Mouse (Mus musculus): Measurements from ENCODE around the gene Fbxw8. TPM values are rescaled to one million over a fixed set of nuclear protein-coding genes. Genes with fewer than 3 reads are reported as not detected.

Gene Fbxw8
- total and polyA plus RNA-seq, 2 experiments = 15.9 to 31.7 TPM

DNA sequence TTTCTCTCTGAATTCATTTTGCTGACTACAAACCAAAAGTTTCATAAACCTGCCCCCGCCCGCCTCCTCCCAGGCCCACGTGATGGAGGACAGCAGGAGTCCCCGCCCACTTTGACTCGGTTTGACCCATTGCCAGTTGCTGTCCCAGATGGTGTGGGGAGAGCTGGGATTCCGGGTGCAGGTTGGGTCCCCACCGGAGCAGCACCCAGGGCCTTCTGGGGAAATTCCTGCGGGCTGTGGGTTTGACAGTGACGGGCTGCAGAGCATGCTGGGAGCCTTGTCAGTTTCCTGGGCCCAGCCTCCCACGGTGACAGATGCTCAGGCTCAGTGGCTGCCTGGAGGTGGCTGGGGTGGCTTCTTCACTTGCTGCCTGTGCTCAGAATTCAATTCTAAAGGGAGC, 125.8 kb downstream of the Fbxw8 start:
- no peak overlapping the region for H3K27ac ChIP-seq (replicated peaks; ENCODE audit: insufficient read depth, low read depth, low read length)
- H3K36me3 ChIP-seq (ENCODE audit: control insufficient read depth, insufficient read depth, low read length) = no peaks in the 10 kb centered on the region
- H3K4me3 ChIP-seq (ENCODE audit: insufficient read depth, low read depth, low read length) = peak overlapping the region; percentile 2; the same call in 1 of the 2 replicates
- H3K79me2 ChIP-seq (ENCODE audit: control insufficient read depth, insufficient read depth, low read length) = no peaks in the 10 kb centered on the region
- no peak for DNase-seq (ENCODE audit: extremely low read depth, low read depth, low spot score)
- H3K4me1 ChIP-seq (ENCODE audit: control insufficient read depth, insufficient read depth, low read length) = peaks cover 4% of the 10 kb centered on the region; the same call in 1 of the 2 replicates
- no peak for TF ChIP-seq CTCF (IDR thresholded peaks at IDR 0.05; ENCODE audit: low read depth, low read length)
- no peak for TF ChIP-seq POLR2A (IDR thresholded peaks at IDR 0.05; ENCODE audit: extremely low read depth, insufficient read depth, low read length)
- WGBS = 2% methylated on average over 10 of the region's 10 CpGs
- H3K27me3 ChIP-seq (ENCODE audit: control insufficient read depth, insufficient read depth, low read length) = peaks cover 24% of the 10 kb centered on the region
- H3K9ac ChIP-seq (ENCODE audit: low read depth, low read length) = no peak overlapping the region

DNA sequence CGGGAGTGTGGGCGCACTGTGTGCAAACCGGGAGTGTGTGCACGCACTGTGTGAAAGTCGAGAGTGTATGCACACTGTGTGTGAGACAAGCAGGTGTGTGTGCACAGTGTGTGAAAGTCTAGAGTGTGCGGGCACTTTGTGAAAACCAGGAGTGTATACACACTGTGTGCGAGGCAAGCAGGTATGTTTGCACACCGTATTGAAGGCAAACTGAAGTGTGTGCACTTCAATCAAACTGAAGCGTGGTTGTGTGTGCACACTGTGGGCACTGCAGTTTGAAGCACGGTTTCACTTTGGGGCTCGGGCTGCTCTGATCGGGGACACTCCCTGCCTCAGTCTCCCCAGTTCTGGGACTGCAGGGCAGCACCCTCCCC, 126.2 kb downstream of the Fbxw8 start:
- no peak overlapping the region for H3K27ac ChIP-seq (replicated peaks; ENCODE audit: insufficient read depth, low read depth, low read length)
- WGBS = 4% methylated on average over 12 of the region's 12 CpGs
- H3K9ac ChIP-seq (ENCODE audit: low read depth, low read length) = no peak overlapping the region

DNA sequence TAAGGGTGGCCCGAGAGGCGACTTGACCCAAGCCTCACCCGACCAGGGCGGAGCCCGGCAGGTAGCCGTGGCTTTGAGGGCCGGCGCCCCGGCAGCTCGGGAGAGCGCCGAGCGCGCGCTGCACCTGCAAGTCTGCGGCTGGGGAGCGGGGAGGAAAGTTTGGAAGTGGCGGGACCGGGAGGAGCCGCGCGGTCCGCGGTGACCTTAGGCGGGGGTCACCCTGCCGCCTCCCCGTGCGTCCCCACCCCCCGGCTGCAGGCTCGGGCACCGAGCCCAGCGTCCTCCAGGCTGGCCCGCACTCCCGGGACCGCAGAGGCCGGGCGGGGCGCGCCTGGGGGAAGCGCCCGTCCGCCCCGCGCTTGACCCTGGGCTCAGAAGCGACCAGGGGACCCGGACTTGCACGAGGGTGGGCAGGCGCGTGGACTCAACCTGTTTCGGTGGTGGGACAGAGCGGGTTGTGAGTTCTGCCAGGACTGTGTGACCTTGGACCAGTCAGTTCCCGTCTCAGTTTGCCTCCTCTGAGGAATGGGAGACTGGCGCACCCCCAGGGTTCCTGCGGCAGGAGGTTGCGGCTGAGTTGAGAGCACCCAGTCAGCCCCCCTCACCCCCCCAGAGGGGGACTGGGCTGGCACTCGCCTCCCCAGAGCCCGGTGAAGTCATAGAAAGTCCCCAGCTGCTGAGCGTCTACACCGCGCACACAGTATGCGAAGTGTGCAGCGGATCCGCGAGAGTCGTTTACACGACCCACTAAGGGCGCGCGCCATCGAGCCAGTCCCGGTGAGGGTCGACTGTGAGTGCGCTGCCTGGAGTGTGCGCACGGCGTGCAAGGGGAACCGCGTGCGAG, 126.9 kb downstream of the Fbxw8 start:
- H3K27ac ChIP-seq (replicated peaks; ENCODE audit: insufficient read depth, low read depth, low read length) = no peak overlapping the region
- peaks cover 4% of the 10 kb centered on the region; the same call in 1 of the 2 replicates for H3K4me1 ChIP-seq (ENCODE audit: control insufficient read depth, insufficient read depth, low read length)
- peaks cover 24% of the 10 kb centered on the region for H3K27me3 ChIP-seq (ENCODE audit: control insufficient read depth, insufficient read depth, low read length)
- no peaks in the 10 kb centered on the region for H3K79me2 ChIP-seq (ENCODE audit: control insufficient read depth, insufficient read depth, low read length)
- no peak overlapping the region for H3K9ac ChIP-seq (ENCODE audit: low read depth, low read length)
- peak overlapping the region; percentile 30; the same call in 1 of the 2 replicates for H3K4me3 ChIP-seq (ENCODE audit: insufficient read depth, low read depth, low read length)
- 3% methylated on average over 75 of the region's 79 CpGs for WGBS
- DNase-seq (ENCODE audit: extremely low read depth, low read depth, low spot score) = no peak
- no peaks in the 10 kb centered on the region for H3K36me3 ChIP-seq (ENCODE audit: control insufficient read depth, insufficient read depth, low read length)
- TF ChIP-seq CTCF (IDR thresholded peaks at IDR 0.05; ENCODE audit: low read depth, low read length) (no peak), POLR2A (IDR thresholded peaks at IDR 0.05; ENCODE audit: extremely low read depth, insufficient read depth, low read length) (no peak)

More for the DNA sequence above, 126.2 kb downstream of the Fbxw8 start:
- Histone ChIP-seq H3K4me3 (ENCODE audit: insufficient read depth, low read depth, low read length) (peak overlapping the region; percentile 16; the same call in 1 of the 2 replicates), H3K36me3 (ENCODE audit: control insufficient read depth, insufficient read depth, low read length) (no peaks in the 10 kb centered on the region), H3K27me3 (ENCODE audit: control insufficient read depth, insufficient read depth, low read length) (peaks cover 24% of the 10 kb centered on the region), H3K79me2 (ENCODE audit: control insufficient read depth, insufficient read depth, low read length) (no peaks in the 10 kb centered on the region), H3K4me1 (ENCODE audit: control insufficient read depth, insufficient read depth, low read length) (peaks cover 4% of the 10 kb centered on the region; the same call in 1 of the 2 replicates)
- no peak for TF ChIP-seq CTCF (IDR thresholded peaks at IDR 0.05; ENCODE audit: low read depth, low read length)
- no peak for TF ChIP-seq POLR2A (IDR thresholded peaks at IDR 0.05; ENCODE audit: extremely low read depth, insufficient read depth, low read length)
- DNase-seq (ENCODE audit: extremely low read depth, low read depth, low spot score) = no peak

DNA sequence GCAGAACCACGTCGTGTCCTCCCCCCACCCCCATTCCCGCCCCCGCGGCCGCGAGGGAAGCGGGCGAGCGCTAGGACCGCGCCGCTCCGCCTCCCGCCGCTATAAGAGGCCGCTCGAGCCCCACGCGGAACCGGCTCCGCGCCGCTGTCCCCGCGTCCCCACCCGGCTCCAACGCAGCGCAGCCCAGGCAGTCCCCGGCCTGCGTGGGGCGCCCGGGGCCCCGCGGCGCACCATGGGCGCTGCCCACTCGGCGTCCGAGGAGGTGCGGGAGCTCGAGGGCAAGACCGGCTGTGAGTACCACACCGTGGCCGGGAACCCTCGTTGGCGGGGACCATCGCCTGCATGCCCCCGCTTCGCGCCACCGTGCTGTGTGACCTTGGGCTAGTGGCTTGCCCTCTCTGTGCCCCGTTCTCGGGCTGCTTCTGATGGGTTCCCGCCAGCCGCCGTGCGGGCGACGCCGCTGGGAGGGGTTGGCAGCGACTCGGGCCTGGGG, 127.5 kb downstream of the Fbxw8 start, which contains the start of gene Tesc:
Tesc (plus strand) TSS at position 46 of the 493 bp plus-strand sequence.
- H3K79me2 ChIP-seq (ENCODE audit: control insufficient read depth, insufficient read depth, low read length) = no peaks in the 10 kb centered on the region
- H3K4me3 ChIP-seq (ENCODE audit: insufficient read depth, low read depth, low read length) = peak within 1 kb of the TSS; percentile 30; the same call in 1 of the 2 replicates
- H3K4me1 ChIP-seq (ENCODE audit: control insufficient read depth, insufficient read depth, low read length) = peaks cover 4% of the 10 kb centered on the region; the same call in 1 of the 2 replicates
- no peaks in the 10 kb centered on the region for H3K36me3 ChIP-seq (ENCODE audit: control insufficient read depth, insufficient read depth, low read length)
- no peak for TF ChIP-seq CTCF (IDR thresholded peaks at IDR 0.05; ENCODE audit: low read depth, low read length)
- no peak for TF ChIP-seq POLR2A (IDR thresholded peaks at IDR 0.05; ENCODE audit: extremely low read depth, insufficient read depth, low read length)
- no peak within 1 kb of the TSS for H3K27ac ChIP-seq (replicated peaks; ENCODE audit: insufficient read depth, low read depth, low read length)
- no peak within 1 kb of the TSS for H3K9ac ChIP-seq (ENCODE audit: low read depth, low read length)
- WGBS = 2% methylated on average over 63 of the region's 63 CpGs
- DNase-seq (ENCODE audit: extremely low read depth, low read depth, low spot score) = no peak
- peaks cover 24% of the 10 kb centered on the region for H3K27me3 ChIP-seq (ENCODE audit: control insufficient read depth, insufficient read depth, low read length)

DNA sequence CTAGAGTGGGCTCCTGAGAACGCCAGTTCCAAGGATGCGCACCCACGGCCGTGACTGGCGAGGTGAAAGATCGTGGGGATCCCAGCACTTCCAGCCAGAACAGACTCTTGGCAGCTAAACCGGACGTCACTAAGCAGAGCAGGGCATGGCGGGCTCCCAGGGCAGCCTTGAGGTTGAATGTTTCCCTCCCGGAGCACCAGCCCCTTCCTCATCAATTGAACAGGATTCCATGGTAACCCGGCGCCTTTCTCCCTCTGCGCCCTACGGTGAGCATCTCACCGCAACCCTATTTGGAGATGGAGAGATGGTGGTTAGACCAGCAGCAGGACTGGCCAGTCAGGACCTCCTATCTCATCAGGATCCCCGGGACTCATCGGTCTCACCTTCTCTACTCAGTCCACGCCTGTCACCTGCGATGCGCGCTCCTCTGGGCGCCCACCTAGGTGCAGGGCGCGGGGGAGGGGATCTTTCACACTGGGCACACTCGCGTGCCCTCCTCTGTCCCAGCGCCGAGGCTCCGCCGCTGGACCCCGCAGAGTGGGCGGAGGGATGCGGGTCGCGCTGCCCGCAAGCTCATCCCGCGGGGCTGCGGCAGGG, 128.1 kb downstream of the Fbxw8 start:
- WGBS = 3% methylated on average over 39 of the region's 39 CpGs
- Histone ChIP-seq H3K9ac (ENCODE audit: low read depth, low read length) (no peak overlapping the region), H3K4me1 (ENCODE audit: control insufficient read depth, insufficient read depth, low read length) (peaks cover 4% of the 10 kb centered on the region; the same call in 1 of the 2 replicates)

More for the DNA sequence above, 128.1 kb downstream of the Fbxw8 start:
- Histone ChIP-seq H3K36me3 (ENCODE audit: control insufficient read depth, insufficient read depth, low read length) (no peaks in the 10 kb centered on the region), H3K27me3 (ENCODE audit: control insufficient read depth, insufficient read depth, low read length) (peaks cover 24% of the 10 kb centered on the region), H3K79me2 (ENCODE audit: control insufficient read depth, insufficient read depth, low read length) (no peaks in the 10 kb centered on the region), H3K27ac (replicated peaks; ENCODE audit: insufficient read depth, low read depth, low read length) (no peak overlapping the region), H3K4me3 (ENCODE audit: insufficient read depth, low read depth, low read length) (peak overlapping the region; percentile 4; the same call in 1 of the 2 replicates)
- no peak for DNase-seq (ENCODE audit: extremely low read depth, low read depth, low spot score)
- no peak for TF ChIP-seq POLR2A (IDR thresholded peaks at IDR 0.05; ENCODE audit: extremely low read depth, insufficient read depth, low read length)
- TF ChIP-seq CTCF (IDR thresholded peaks at IDR 0.05; ENCODE audit: low read depth, low read length) = no peak
